ENCODE assay signal across 9 mouse cellular contexts in genomic region chr5:110354716-110355115, GRCm38 (mm10). TPM values are rescaled to one million over a fixed set of nuclear protein-coding genes. Genes with fewer than 3 reads are reported as not detected.
DNase-seq lines count a peak whose midpoint lies in the region; ATAC-seq and TF ChIP-seq lines count a peak whose summit lies in the region.
"Had no signal": no experiment of that assay in that cellular context is flagged by ENCODE, and none has a peak within 500 bp of the region (broad histone marks: within the 10 kb centered on the region; RNA-seq: fewer than 3 reads in every experiment).

No protein-coding gene starts in this region.

- peak; percentile 56 for TF ChIP-seq CTCF in E14TG2a.4 (conservative IDR thresholded peaks at IDR 0.05; ENCODE audit: low read length)
- TF ChIP-seq CTCF in kidney, adult 2 months (conservative IDR thresholded peaks at IDR 0.05; ENCODE audit: insufficient read depth, insufficient read length, low read depth, low read length) = peak; percentile 60

- H3K9ac ChIP-seq in hindbrain, embryonic 11.5 days (ENCODE audit: low read depth, low read length) = no peak overlapping the region
- H3K9ac ChIP-seq in hindbrain, embryonic 12.5 days = no peak overlapping the region

- H3K27me3 ChIP-seq in hindbrain, embryonic 11.5 days (ENCODE audit: control insufficient read depth, insufficient read depth, low read length) = no peaks in the 10 kb centered on the region
- peaks cover 21% of the 10 kb centered on the region for H3K27me3 ChIP-seq in hindbrain, embryonic 12.5 days
- peaks cover 12% of the 10 kb centered on the region; the same call in 1 of the 2 replicates for H3K27me3 ChIP-seq in E14TG2a.4 (ENCODE audit: insufficient read depth, low read length)
- H3K27me3 ChIP-seq in kidney, adult 2 months (replicated peaks; ENCODE audit: control insufficient read depth, insufficient read depth, low read length) = no peaks in the 10 kb centered on the region

- no peaks in the 10 kb centered on the region for H3K4me1 ChIP-seq in hindbrain, embryonic 11.5 days (replicated peaks; ENCODE audit: control insufficient read depth, insufficient read depth, low read length)
- H3K4me1 ChIP-seq in hindbrain, embryonic 12.5 days = peaks cover 8% of the 10 kb centered on the region; the same call in 1 of the 2 replicates
- H3K4me1 ChIP-seq in E14TG2a.4 (replicated peaks; ENCODE audit: low read depth, low read length) = peaks cover 37% of the 10 kb centered on the region
- no peaks in the 10 kb centered on the region for H3K4me1 ChIP-seq in kidney, adult 2 months (ENCODE audit: control insufficient read depth, insufficient read depth, low read length)

- peak; percentile 66 for DNase-seq in hindbrain, embryonic 11.5 days (ENCODE audit: low spot score)
- DNase-seq in adrenal gland, postnatal 36 days = peak; percentile 51 to 59
- DNase-seq in kidney, adult 2 months = peak; percentile 55
- peak; percentile 56 for DNase-seq in mesoderm, embryonic 11.5 days (ENCODE audit: low read depth, low spot score)
- DNase-seq in right cerebral cortex, postnatal 14 days = no peak
- no peak for DNase-seq in frontal cortex, postnatal 25 days (ENCODE audit: low spot score in 2 of 2)

- WGBS in hindbrain, embryonic 11.5 days = 20% methylated on average over 7 of the region's 7 CpGs
- 18% methylated on average over 7 of the region's 7 CpGs for WGBS in hindbrain, embryonic 12.5 days
- WGBS in kidney, adult 2 months = 11% methylated on average over 7 of the region's 7 CpGs

- H3K9me3 ChIP-seq in hindbrain, embryonic 11.5 days (ENCODE audit: control insufficient read depth, low read length) = no peaks in the 10 kb centered on the region
- H3K9me3 ChIP-seq in hindbrain, embryonic 12.5 days (replicated peaks) = no peaks in the 10 kb centered on the region
- no peaks in the 10 kb centered on the region for H3K9me3 ChIP-seq in E14TG2a.4 (ENCODE audit: low read length)

- no peak overlapping the region for H3K27ac ChIP-seq in hindbrain, embryonic 11.5 days (ENCODE audit: low read depth, low read length)
- no peak overlapping the region for H3K27ac ChIP-seq in hindbrain, embryonic 12.5 days
- H3K27ac ChIP-seq in kidney, adult 2 months (ENCODE audit: insufficient read depth, low read depth, low read length) = no peak overlapping the region

- H3K4me2 ChIP-seq in hindbrain, embryonic 11.5 days (replicated peaks; ENCODE audit: low read depth, low read length) = no peak overlapping the region
- H3K4me2 ChIP-seq in hindbrain, embryonic 12.5 days (replicated peaks) = no peak overlapping the region

- no peak for TF ChIP-seq POLR2A in kidney, adult 2 months (IDR thresholded peaks at IDR 0.05; ENCODE audit: low read depth, low read length)

- no peaks in the 10 kb centered on the region for H3K36me3 ChIP-seq in hindbrain, embryonic 11.5 days (ENCODE audit: control insufficient read depth, insufficient read depth, low read length)
- no peaks in the 10 kb centered on the region for H3K36me3 ChIP-seq in hindbrain, embryonic 12.5 days
- no peaks in the 10 kb centered on the region for H3K36me3 ChIP-seq in E14TG2a.4 (ENCODE audit: insufficient read depth, low read length)
- H3K36me3 ChIP-seq in kidney, adult 2 months (ENCODE audit: control insufficient read depth, insufficient read depth, low read length) = no peaks in the 10 kb centered on the region

- ATAC-seq in hindbrain, embryonic 11.5 days (ENCODE audit: low FRiP score) = peak; percentile 31; the same call in 1 of the 2 replicates
- ATAC-seq in hindbrain, embryonic 12.5 days (ENCODE audit: low FRiP score) = no peak

- no peak overlapping the region for H3K4me3 ChIP-seq in hindbrain, embryonic 11.5 days (ENCODE audit: low read depth, low read length)
- H3K4me3 ChIP-seq in hindbrain, embryonic 12.5 days = no peak overlapping the region
- H3K4me3 ChIP-seq in E14TG2a.4 (replicated peaks; ENCODE audit: low read length) = peak overlapping the region; percentile 50
- H3K4me3 ChIP-seq in kidney, adult 2 months (ENCODE audit: insufficient read depth, low read depth, low read length) = no peak overlapping the region
- H3K4me3 ChIP-seq: erythroblast, embryonic 14.5 days had no signal

RNA-seq across cellular contexts. Expression of gene Lrcol1, which starts 10.2 kb away (rescaled TPM):
- polyA plus RNA-seq in hindbrain, embryonic 11.5 days (2014; fragmentation: Nextera tagmentation; extraction: Ambion mirVana) = not detected in 2 replicates
- not detected in 2 replicates for polyA plus RNA-seq in hindbrain, embryonic 12.5 days (2016; fragmentation: Nextera tagmentation; extraction: Ambion mirVana)
- total RNA-seq in adrenal gland, postnatal 36 days (2021) = not detected
- polyA plus RNA-seq in kidney, adult 2 months (2012; rRNA removed) = not detected in 2 replicates
- polyA plus RNA-seq: erythroblast, embryonic 14.5 days had no signal

RNA-seq across cellular contexts. Expression of gene P2rx2, which starts 11.7 kb away (rescaled TPM):
- polyA plus RNA-seq in hindbrain, embryonic 11.5 days (2014; fragmentation: Nextera tagmentation; extraction: Ambion mirVana) = 0.67 and 0.91 TPM in 2 replicates
- 2.1 and 3.2 TPM in 2 replicates for polyA plus RNA-seq in hindbrain, embryonic 12.5 days (2016; fragmentation: Nextera tagmentation; extraction: Ambion mirVana)
- total RNA-seq in adrenal gland, postnatal 36 days (2021) = under 1 TPM; 0.17 to 0.30 TPM
- polyA plus RNA-seq in kidney, adult 2 months (2012; rRNA removed) = 0.59 and 0.90 TPM in 2 replicates
- polyA plus RNA-seq: erythroblast, embryonic 14.5 days had no signal

Comparison
In these comparisons a context has a peak if more than half of its experiments do, and no peak if none do; other contexts are left out.
1. DNase-seq: peak in hindbrain, embryonic 11.5 days (single experiment), adrenal gland, postnatal 36 days (2 of 2), kidney, adult 2 months (single experiment) and mesoderm, embryonic 11.5 days (single experiment); none in right cerebral cortex, postnatal 14 days (single experiment) and frontal cortex, postnatal 25 days (0 of 2).